8 mouse cellular contexts compared by ENCODE assay signal in genomic region chr7:141048226-141049218, GRCm38 (mm10). TPM values are rescaled to one million over a fixed set of nuclear protein-coding genes. Genes with fewer than 3 reads are reported as not detected.
DNase-seq lines count a peak whose midpoint lies in the region; ATAC-seq lines count a peak whose summit lies in the region.

No protein-coding gene starts in this region.

- H3K4me1 ChIP-seq in intestine, embryonic 14.5 days (replicated peaks; ENCODE audit: control insufficient read depth, insufficient read depth, low read length), result peaks cover 11% of the 10 kb centered on the region

- peak; percentile 92 for DNase-seq in adrenal gland, adult 2 months
- DNase-seq in embryo, embryonic 11 days, result peak; percentile 94
- DNase-seq in gastrocnemius, postnatal 36 days, result peak; percentile 90 to 91
- peak; percentile 94 for DNase-seq in intestine, embryonic 14.5 days (ENCODE audit: low spot score)
- peak; percentile 93 to 94 for DNase-seq in left cerebral cortex, postnatal 14 days (ENCODE audit: low spot score in 2 of 2)
- peak; percentile 93 for DNase-seq in right cerebral cortex, postnatal 14 days
- peak; percentile 90 for DNase-seq in urinary bladder, postnatal 25 days (ENCODE audit: low spot score)

- peak overlapping the region; percentile 91 for H3K27ac ChIP-seq in intestine, embryonic 14.5 days (ENCODE audit: low read depth)

- no peaks in the 10 kb centered on the region for H3K36me3 ChIP-seq in intestine, embryonic 14.5 days (ENCODE audit: control insufficient read depth, insufficient read depth, low read length)

- H3K9me3 ChIP-seq in intestine, embryonic 14.5 days (ENCODE audit: control insufficient read depth, low read length), result no peaks in the 10 kb centered on the region

- peak; percentile 92 for ATAC-seq in intestine, embryonic 14.5 days (replicated peaks; ENCODE audit: low FRiP score, low TSS enrichment, low read depth)
- ATAC-seq in megakaryocyte-erythroid progenitor cell, adult 5-6 weeks (replicated peaks; ENCODE audit: low FRiP score, low TSS enrichment, poor library complexity, severe bottlenecking), result peak; percentile 51

- intact Hi-C loops in gastrocnemius, postnatal 36 days (cut with DNase I), result loop anchor here (5.0 kb wide), 2 partner anchors 91 to 206 kb away; partner anchors contain the start of genes Gm45717 and Ifitm2
- intact Hi-C loops in left cerebral cortex, postnatal 14 days (cut with DNase I), result loop anchor here (1.0 to 2.0 kb wide), 4 partner anchors 40 to 204 kb away; partner anchors contain the start of gene Scgb1c1

- peak overlapping the region; percentile 71 for H3K4me2 ChIP-seq in intestine, embryonic 14.5 days (ENCODE audit: low read length)

- WGBS in intestine, embryonic 14.5 days, result 11% methylated on average over 21 of the region's 21 CpGs

- peak overlapping the region; percentile 25 for H3K4me3 ChIP-seq in intestine, embryonic 14.5 days (ENCODE audit: low read depth, low read length)

- no peaks in the 10 kb centered on the region for H3K27me3 ChIP-seq in intestine, embryonic 14.5 days (replicated peaks; ENCODE audit: control insufficient read depth, insufficient read depth, low read length)

- peak overlapping the region; percentile 27; the same call in 1 of the 2 replicates for H3K9ac ChIP-seq in intestine, embryonic 14.5 days (ENCODE audit: low read length)

RNA-seq across cellular contexts. Expression of gene B4galnt4, which starts 12.4 kb away (rescaled TPM):
- 1 to 10 TPM; 1.4 to 3.0 TPM for total RNA-seq in adrenal gland, adult 2 months (2021)
- 1.7 and 5.1 TPM in 2 replicates for polyA plus RNA-seq in adrenal gland, adult 2 months (2012; rRNA removed)
- under 1 TPM; 0.20 to 0.22 TPM for total RNA-seq in gastrocnemius, postnatal 36 days (2021)
- polyA plus RNA-seq in intestine, embryonic 14.5 days (2014; fragmentation: Nextera tagmentation; extraction: Ambion mirVana), result 9.2 and 13.6 TPM in 2 replicates
- 10 to 100 TPM; 92.9 to 93.9 TPM for total RNA-seq in left cerebral cortex, postnatal 14 days (2021)
- total RNA-seq in megakaryocyte-erythroid progenitor cell, adult 5-6 weeks (2014; fragmentation: Nextera tagmentation), result 0.20 and 0.70 TPM in 2 replicates
- not detected in 2 replicates for total RNA-seq in megakaryocyte-erythroid progenitor cell, adult 5-6 weeks (2017)

RNA-seq across cellular contexts. Expression of gene Gm17387, which starts 19.6 kb away (rescaled TPM):
- not detected for total RNA-seq in adrenal gland, adult 2 months (2021)
- polyA plus RNA-seq in adrenal gland, adult 2 months (2012; rRNA removed), result not detected in 2 replicates
- total RNA-seq in gastrocnemius, postnatal 36 days (2021), result not detected
- polyA plus RNA-seq in intestine, embryonic 14.5 days (2014; fragmentation: Nextera tagmentation; extraction: Ambion mirVana), result not detected in 2 replicates
- total RNA-seq in left cerebral cortex, postnatal 14 days (2021), result not detected
- not detected in 2 replicates for total RNA-seq in megakaryocyte-erythroid progenitor cell, adult 5-6 weeks (2014; fragmentation: Nextera tagmentation)
- not detected in 2 replicates for total RNA-seq in megakaryocyte-erythroid progenitor cell, adult 5-6 weeks (2017)

RNA-seq across cellular contexts. Expression of gene Pkp3, which starts 29.5 kb away (rescaled TPM):
- 1 to 10 TPM in 1 of 2 experiments, under 1 TPM in 1; 0.89 to 1.5 TPM for total RNA-seq in adrenal gland, adult 2 months (2021)
- 0.68 and 1.4 TPM in 2 replicates for polyA plus RNA-seq in adrenal gland, adult 2 months (2012; rRNA removed)
- under 1 TPM in 1 of 2 experiments, not detected in 1; 0.12 TPM for total RNA-seq in gastrocnemius, postnatal 36 days (2021)
- polyA plus RNA-seq in intestine, embryonic 14.5 days (2014; fragmentation: Nextera tagmentation; extraction: Ambion mirVana), result 11.6 and 14.7 TPM in 2 replicates
- total RNA-seq in left cerebral cortex, postnatal 14 days (2021), result under 1 TPM in 1 of 2 experiments, not detected in 1; 0.55 TPM
- 0.17 and 11.2 TPM in 2 replicates for total RNA-seq in megakaryocyte-erythroid progenitor cell, adult 5-6 weeks (2014; fragmentation: Nextera tagmentation)
- 2.8 TPM in 1 of 2 replicates, not detected in the other for total RNA-seq in megakaryocyte-erythroid progenitor cell, adult 5-6 weeks (2017)

RNA-seq across cellular contexts. Expression of gene Ifitm6, which starts 30.8 kb away (rescaled TPM):
- under 1 TPM in 1 of 2 experiments, not detected in 1; 0.93 TPM for total RNA-seq in adrenal gland, adult 2 months (2021)
- polyA plus RNA-seq in adrenal gland, adult 2 months (2012; rRNA removed), result 0.39 and 1.2 TPM in 2 replicates
- total RNA-seq in gastrocnemius, postnatal 36 days (2021), result not detected
- 0.78 and 1.2 TPM in 2 replicates for polyA plus RNA-seq in intestine, embryonic 14.5 days (2014; fragmentation: Nextera tagmentation; extraction: Ambion mirVana)
- total RNA-seq in left cerebral cortex, postnatal 14 days (2021), result not detected
- total RNA-seq in megakaryocyte-erythroid progenitor cell, adult 5-6 weeks (2014; fragmentation: Nextera tagmentation), result not detected in 2 replicates
- 25.3 TPM in 1 of 2 replicates, not detected in the other for total RNA-seq in megakaryocyte-erythroid progenitor cell, adult 5-6 weeks (2017)

RNA-seq across cellular contexts. Expression of gene Ifitm3, which starts 38.0 kb away (rescaled TPM):
- 100 to 1,000 TPM; 102 to 148 TPM for total RNA-seq in adrenal gland, adult 2 months (2021)
- 140 and 146 TPM in 2 replicates for polyA plus RNA-seq in adrenal gland, adult 2 months (2012; rRNA removed)
- 10 to 100 TPM; 30.2 to 45.6 TPM for total RNA-seq in gastrocnemius, postnatal 36 days (2021)
- 295 and 303 TPM in 2 replicates for polyA plus RNA-seq in intestine, embryonic 14.5 days (2014; fragmentation: Nextera tagmentation; extraction: Ambion mirVana)
- 10 to 100 TPM in 1 of 2 experiments, 1 to 10 TPM in 1; 9.1 to 10.3 TPM for total RNA-seq in left cerebral cortex, postnatal 14 days (2021)
- total RNA-seq in megakaryocyte-erythroid progenitor cell, adult 5-6 weeks (2014; fragmentation: Nextera tagmentation), result 53.9 and 67.3 TPM in 2 replicates
- 54.1 and 55.3 TPM in 2 replicates for total RNA-seq in megakaryocyte-erythroid progenitor cell, adult 5-6 weeks (2017)

Comparison
In these comparisons a context has a peak if more than half of its experiments do, and no peak if none do; other contexts are left out.
1. Peak in every context shown above with its lines: DNase-seq, ATAC-seq, H3K4me3 ChIP-seq and H3K27ac ChIP-seq.
2. RNA of gene B4galnt4, which starts 12.4 kb away (total RNA-seq): 92.9 to 93.9 TPM in left cerebral cortex, postnatal 14 days; 1.4 to 3.0 TPM in adrenal gland, adult 2 months, 0.20 to 0.70 TPM in megakaryocyte-erythroid progenitor cell, adult 5-6 weeks and 0.20 to 0.22 TPM in gastrocnemius, postnatal 36 days; every median in the first group is over 10 times any median in the second.